Mouse (Mus musculus): ENCODE data around the gene 2010300C02Rik.

DNA sequence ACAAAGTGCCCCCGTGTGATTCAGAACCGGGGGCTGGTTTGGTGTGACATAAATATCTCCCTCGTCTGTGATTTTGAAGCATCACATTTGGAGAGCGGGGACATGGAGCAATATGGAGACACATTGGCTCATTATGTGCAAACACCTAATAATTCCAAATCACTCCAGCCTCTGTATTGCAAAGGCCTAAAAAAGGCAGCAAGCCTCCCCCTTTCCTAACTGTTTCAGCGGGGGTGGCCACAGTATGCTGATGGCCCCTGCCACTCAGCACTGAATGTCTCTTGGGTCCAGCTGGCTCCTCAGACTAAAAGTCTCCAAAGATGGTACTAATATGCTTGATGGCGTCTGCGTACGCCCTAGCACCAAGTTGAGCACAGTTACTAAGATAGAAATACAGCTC lies 45.6 kb downstream of the 2010300C02Rik start:
- TF ChIP-seq POLR2A (IDR thresholded peaks at IDR 0.05; ENCODE audit: extremely low read depth, insufficient read depth, low read length) = no peak
- TF ChIP-seq CTCF (IDR thresholded peaks at IDR 0.05; ENCODE audit: low read depth, low read length) = no peak

All from liver, adult 2 months (tissue).